Mouse (Mus musculus) thymus, adult 2 months (tissue): ENCODE measurements around the gene Tex29. TPM values are rescaled to one million over a fixed set of nuclear protein-coding genes. Genes with fewer than 3 reads are reported as not detected.

Experiments used
- DNase-seq: peaks from one replicate; pipeline ENCODE4 v3.0.0; 2021
- H3K27ac ChIP-seq: fragments of 200-500 bp; 2 replicates; pipeline ENCODE4 v1.5.1; 2012; ENCODE audit warnings: low read length, control low read depth; ENCODE audit not compliant: control insufficient read depth, insufficient read depth
- H3K27me3 ChIP-seq: fragments of 200-500 bp; 2 replicates; pipeline ENCODE4 v1.6.1; 2012; ENCODE audit warnings: mild to moderate bottlenecking, low read length, moderate library complexity, mixed read lengths; ENCODE audit not compliant: control insufficient read depth, insufficient read depth
- H3K36me3 ChIP-seq: fragments of 200-500 bp; 2 replicates; pipeline ENCODE4 v1.6.1; 2012; ENCODE audit warnings: mild to moderate bottlenecking, low read length, moderate library complexity; ENCODE audit not compliant: control insufficient read depth, insufficient read depth
- H3K4me1 ChIP-seq: fragments of 200-500 bp; replicated peaks from 2 replicates; pipeline ENCODE4 v1.6.1; 2012; ENCODE audit warnings: low read length; ENCODE audit not compliant: control insufficient read depth, insufficient read depth
- H3K4me3 ChIP-seq: fragments of 200-500 bp; 2 replicates; pipeline ENCODE4 v1.5.1; 2012; ENCODE audit warnings: mild to moderate bottlenecking, low read length, control low read depth, moderate library complexity; ENCODE audit not compliant: control insufficient read depth, insufficient read depth
- CTCF ChIP-seq: fragments of 200-500 bp; IDR thresholded peaks from 2 replicates; pipeline ENCODE4 v1.5.1; 2012; ENCODE audit warnings: mild to moderate bottlenecking, control low read depth, low read length, moderate library complexity, borderline replicate concordance; ENCODE audit not compliant: control insufficient read depth, poor library complexity, insufficient read depth; ENCODE audit errors: extremely low read depth
- POLR2A ChIP-seq: fragments of 200-500 bp; IDR thresholded peaks from 2 replicates; pipeline ENCODE4 v1.6.1; 2012; ENCODE audit warnings: mild to moderate bottlenecking, low read length, control low read depth, moderate library complexity; ENCODE audit not compliant: control insufficient read depth, poor library complexity, insufficient read depth; ENCODE audit errors: extremely low read depth
- WGBS: fragments of 180-500 bp; shearing (Covaris S2); methylation state at CpG from one replicate; pipeline ENCODE4 v1.1.7; 2018; 5-methylcytosine and 5-hydroxymethylcytosine counted together
- polyA plus RNA-seq: library from polyadenylated mRNA; depleted of rRNA; stranded (reverse); fragments of >200 nt; gene quantifications from 2 replicates; pipeline ENCODE4 v1.2.3, GENCODE M21; 2012

Tex29 gene
- polyA plus RNA-seq, 1 experiment, result not detected

GRCm38 (mm10) chr8:11827312-11827711, 13.0 kb upstream of the Tex29 start:
- no peak overlapping the region for H3K4me3 ChIP-seq
- H3K36me3 ChIP-seq, result peaks cover 15% of the 10 kb centered on the region
- TF ChIP-seq CTCF, result no peak
- no peak for TF ChIP-seq POLR2A
- no peaks in the 10 kb centered on the region for H3K4me1 ChIP-seq
- H3K27ac ChIP-seq, result no peak overlapping the region
- 99% methylated on average over 3 of the region's 3 CpGs for WGBS
- H3K27me3 ChIP-seq, result no peaks in the 10 kb centered on the region
- DNase-seq, result no peak

- H3K27ac ChIP-seq, result no peak overlapping the region
- peaks cover 5% of the 10 kb centered on the region for H3K36me3 ChIP-seq
- no peak overlapping the region for H3K4me3 ChIP-seq
- no peak for TF ChIP-seq CTCF
- no peak for DNase-seq
- no peaks in the 10 kb centered on the region for H3K27me3 ChIP-seq
- no peaks in the 10 kb centered on the region for H3K4me1 ChIP-seq
- 94% methylated on average over 16 of the region's 16 CpGs for WGBS
Observed at GRCm38 (mm10) chr8:11830214-11831046, 9.8 kb upstream of the Tex29 start.

GRCm38 (mm10) chr8:11831174-11831573, 9.1 kb upstream of the Tex29 start:
- no peak overlapping the region for H3K27ac ChIP-seq
- TF ChIP-seq CTCF (no peak), POLR2A (no peak)
- H3K36me3 ChIP-seq, result peaks cover 5% of the 10 kb centered on the region
- WGBS, result 93% methylated on average over 10 of the region's 10 CpGs
- H3K4me1 ChIP-seq, result no peaks in the 10 kb centered on the region
- no peak overlapping the region for H3K4me3 ChIP-seq
- H3K27me3 ChIP-seq, result no peaks in the 10 kb centered on the region
- no peak for DNase-seq

GRCm38 (mm10) chr8:11831939-11832338, 8.3 kb upstream of the Tex29 start:
- no peak for DNase-seq
- H3K36me3 ChIP-seq, result peaks cover 5% of the 10 kb centered on the region
- no peak overlapping the region for H3K4me3 ChIP-seq
- WGBS, result 63% methylated on average over 5 of the region's 5 CpGs
- no peaks in the 10 kb centered on the region for H3K27me3 ChIP-seq
- no peak overlapping the region for H3K27ac ChIP-seq
- no peaks in the 10 kb centered on the region for H3K4me1 ChIP-seq
- no peak for TF ChIP-seq CTCF
- TF ChIP-seq POLR2A, result no peak

- 99% methylated on average over 4 of the region's 4 CpGs for WGBS
- Histone ChIP-seq H3K36me3 (peaks cover 5% of the 10 kb centered on the region), H3K4me1 (no peaks in the 10 kb centered on the region), H3K4me3 (no peak overlapping the region), H3K27ac (no peak overlapping the region), H3K27me3 (no peaks in the 10 kb centered on the region)
- no peak for TF ChIP-seq CTCF
- no peak for DNase-seq
Observed at GRCm38 (mm10) chr8:11833157-11833556, 7.1 kb upstream of the Tex29 start.

- DNase-seq, result no peak
- H3K36me3 ChIP-seq, result peaks cover 5% of the 10 kb centered on the region
- no peaks in the 10 kb centered on the region for H3K27me3 ChIP-seq
- H3K4me1 ChIP-seq, result no peaks in the 10 kb centered on the region
- TF ChIP-seq CTCF (no peak), POLR2A (no peak)
- no peak overlapping the region for H3K4me3 ChIP-seq
- no peak overlapping the region for H3K27ac ChIP-seq
- 93% methylated on average over 5 of the region's 5 CpGs for WGBS
Observed at GRCm38 (mm10) chr8:11834200-11834599, 6.1 kb upstream of the Tex29 start.

- TF ChIP-seq POLR2A (no peak), CTCF (no peak)
- H3K36me3 ChIP-seq, result peaks cover 5% of the 10 kb centered on the region
- 95% methylated on average over 16 of the region's 16 CpGs for WGBS
- no peak for DNase-seq
- no peak overlapping the region for H3K4me3 ChIP-seq
- no peaks in the 10 kb centered on the region for H3K4me1 ChIP-seq
- H3K27me3 ChIP-seq, result no peaks in the 10 kb centered on the region
- H3K27ac ChIP-seq, result no peak overlapping the region
Observed at GRCm38 (mm10) chr8:11834691-11835090, 5.6 kb upstream of the Tex29 start.
